Mouse (Mus musculus) adrenal gland, postnatal 25 days (tissue): ENCODE results near the gene 1700014D04Rik. TPM values are rescaled to one million over a fixed set of nuclear protein-coding genes. Genes with fewer than 3 reads are reported as not detected.
"Not testable (repeated sequence)": the region's sequence is repeated elsewhere in the genome, so short reads cannot be mapped to it uniquely, and the experiment has no call there.

Source experiments
- DNase-seq: peaks from one replicate; pipeline ENCODE4 v3.0.0; 2021; ENCODE audit warnings: mixed read lengths
- total RNA-seq: library from RNA; stranded (reverse); gene quantifications from 2 replicates; pipeline ENCODE4 v1.2.3, GENCODE M21; 2021

The 1700014D04Rik gene
- total RNA-seq, 1 experiment from 2014 or later: not detected

DNA sequence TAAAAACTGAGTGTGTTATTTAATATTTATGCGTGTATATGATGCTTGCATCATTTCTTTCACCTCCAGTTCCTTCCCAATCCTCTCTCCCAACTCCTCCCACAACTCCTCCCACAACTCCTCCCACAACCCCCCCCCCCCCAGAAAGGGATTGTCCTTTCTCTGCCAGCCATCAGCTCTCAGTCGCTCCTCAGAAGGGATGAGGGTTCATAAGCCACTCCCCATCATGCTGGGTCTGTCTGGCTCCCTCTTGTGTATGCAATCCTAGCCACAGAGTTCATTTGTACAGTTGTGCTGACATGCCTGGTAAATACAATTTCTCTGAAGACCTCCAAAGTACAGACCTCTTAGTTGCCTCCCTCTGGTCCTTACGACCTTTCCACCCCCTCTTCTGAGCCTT lies 11.4 kb downstream of the 1700014D04Rik start:
- no peak for DNase-seq

DNA sequence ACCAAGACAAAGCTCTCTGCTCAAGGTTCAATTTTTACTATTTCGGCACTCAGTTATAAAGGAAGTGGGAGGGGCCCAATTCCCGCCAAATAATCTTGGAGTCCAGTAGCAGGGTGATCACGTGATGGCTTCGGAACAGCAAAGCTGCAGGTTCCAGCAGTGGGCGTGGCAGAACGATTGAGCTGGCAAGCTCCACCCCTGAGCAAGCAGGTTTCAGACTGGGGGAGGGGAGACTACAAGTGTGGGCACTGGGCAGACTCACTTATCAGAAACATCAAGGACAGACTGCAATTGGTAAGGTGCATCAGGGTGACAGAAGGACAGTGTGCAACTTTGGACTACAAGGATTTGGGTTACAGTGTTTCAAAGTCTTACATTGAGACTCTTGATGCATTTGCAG lies 12.2 kb downstream of the 1700014D04Rik start:
- DNase-seq: not testable (repeated sequence)

DNA sequence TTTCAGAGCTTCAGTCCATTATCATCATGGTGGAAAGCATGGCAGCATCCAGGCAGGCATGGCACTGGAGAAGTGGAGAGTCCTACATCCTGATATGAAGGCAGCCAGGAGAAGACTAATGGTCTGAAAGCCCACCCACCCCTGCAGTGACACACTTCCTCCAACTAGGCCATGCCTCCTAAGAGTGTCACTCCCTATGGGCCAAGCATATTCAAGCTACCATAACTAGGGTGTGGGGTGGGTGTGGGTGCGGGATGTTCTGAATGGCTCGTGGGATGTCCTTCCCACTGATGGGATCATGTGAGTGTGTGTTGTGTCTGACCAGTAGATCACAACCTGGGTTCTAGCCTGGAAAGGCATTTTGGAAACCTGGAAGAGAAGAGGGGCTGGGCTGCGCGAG lies 12.6 kb downstream of the 1700014D04Rik start:
- no peak for DNase-seq

DNA sequence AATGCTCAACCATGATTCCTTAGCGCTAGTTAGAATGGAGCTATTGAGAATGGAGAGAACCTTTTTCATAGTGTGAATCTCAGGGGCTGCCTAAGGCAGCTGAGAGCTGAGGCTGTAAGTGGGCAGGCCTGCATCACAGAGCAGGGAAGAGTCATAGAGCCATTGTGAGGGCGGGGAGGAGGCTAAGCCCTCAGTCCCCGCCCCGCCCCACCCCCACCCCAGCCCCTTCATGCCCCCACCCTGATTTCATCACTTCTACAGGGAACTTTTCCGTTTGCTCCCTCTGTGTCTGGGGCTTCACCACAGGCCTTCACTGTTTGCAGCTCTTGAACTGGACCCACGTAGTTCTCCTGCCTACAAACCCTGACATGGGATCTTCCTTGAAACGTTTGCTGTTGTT lies 14.9 kb downstream of the 1700014D04Rik start, which contains the start of gene Spata31d1d:
Spata31d1d (minus strand) TSS at position 101 of the 400 bp plus-strand sequence.
- DNase-seq: no peak

DNA sequence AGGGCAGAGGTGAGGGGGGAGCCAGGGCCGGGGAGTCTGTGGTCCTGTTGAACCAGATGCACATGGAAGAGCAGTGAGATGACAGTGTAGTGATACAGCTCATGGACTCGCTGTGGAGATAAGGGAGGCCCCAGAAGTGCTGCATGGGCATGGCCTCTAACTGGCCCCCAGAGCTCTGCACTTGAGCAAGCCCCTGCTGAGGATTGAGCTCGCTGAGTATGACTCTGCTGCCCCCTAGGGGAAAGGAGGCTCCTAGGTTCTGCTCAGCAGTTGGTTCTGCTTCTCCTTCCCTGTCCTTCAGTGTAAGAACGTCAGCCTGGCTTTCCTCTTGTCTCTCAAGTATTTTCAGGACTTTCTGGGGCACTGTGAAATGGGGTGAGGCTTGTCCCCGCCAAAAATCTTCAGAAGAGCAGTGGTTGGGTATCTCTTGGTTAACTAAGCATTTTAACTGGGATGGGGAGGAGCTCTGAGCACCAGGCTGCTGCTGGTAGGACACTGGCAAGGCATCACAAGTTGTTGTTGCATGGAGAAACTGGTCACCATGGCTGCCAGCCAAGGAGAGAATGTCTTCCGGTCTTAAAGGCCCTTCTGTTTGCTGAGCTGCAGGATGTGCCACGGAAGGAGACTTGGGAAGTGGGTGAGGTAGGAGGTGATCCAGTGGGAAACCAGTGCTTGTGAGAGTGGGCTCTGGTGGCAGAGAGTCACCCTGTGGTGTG lies 18.0 kb downstream of the 1700014D04Rik start:
- peak; percentile 72 for DNase-seq

DNA sequence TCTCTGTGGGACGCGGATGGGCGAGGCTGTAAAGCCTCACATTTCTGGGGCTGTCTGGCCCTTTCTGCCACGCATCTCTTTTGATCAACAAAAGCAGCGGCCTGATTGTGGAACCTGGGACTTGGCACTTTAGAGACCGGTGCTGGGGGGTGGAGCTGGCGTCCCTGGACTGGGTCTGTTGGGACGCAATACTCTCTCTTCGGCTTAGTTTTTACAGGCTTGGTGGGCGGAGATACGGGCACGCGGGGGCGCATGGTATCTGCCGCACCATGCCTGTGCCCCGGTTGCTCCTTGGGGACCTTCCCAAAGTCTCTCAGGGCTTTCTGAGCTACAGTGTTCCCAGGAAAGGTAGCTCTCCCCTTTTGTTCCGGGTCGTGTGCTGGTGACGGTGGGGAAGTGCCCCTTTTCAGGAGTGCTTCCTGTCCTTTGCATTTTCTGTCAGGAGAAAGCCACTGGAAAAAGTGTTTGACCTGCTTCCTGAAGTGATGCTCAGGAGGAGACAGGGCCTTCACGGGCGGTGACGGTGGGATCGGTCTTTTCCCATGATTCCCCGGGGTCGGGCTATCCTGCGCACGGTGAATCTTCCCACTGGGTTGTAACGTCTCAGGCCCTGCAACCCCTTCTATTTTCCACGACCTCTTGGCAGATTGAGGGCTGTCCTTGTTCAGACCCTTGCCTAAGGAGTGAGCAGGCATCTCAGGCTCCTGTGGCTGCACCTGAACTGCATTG lies 20.2 kb downstream of the 1700014D04Rik start:
- DNase-seq: no peak

DNA sequence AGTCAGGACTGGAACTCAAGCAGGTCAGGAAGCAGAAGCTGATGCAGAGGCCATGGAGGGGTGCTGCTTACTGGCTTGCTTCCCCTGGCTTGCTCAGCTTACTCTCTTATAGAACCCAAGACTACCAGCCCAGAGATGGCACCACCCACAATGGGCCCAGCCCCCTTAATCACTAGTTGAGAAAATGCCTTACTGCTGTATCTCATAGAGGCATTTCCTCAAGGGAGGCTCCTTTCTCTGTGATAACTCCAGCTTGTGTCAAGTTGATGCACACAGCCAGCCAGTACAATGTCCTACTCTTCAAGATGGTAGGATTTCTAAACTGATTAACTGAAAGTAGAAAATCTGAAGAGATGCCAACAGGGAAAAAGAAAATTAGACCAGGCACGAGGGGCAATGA lies 24.5 kb downstream of the 1700014D04Rik start:
- not testable (repeated sequence) for DNase-seq

DNA sequence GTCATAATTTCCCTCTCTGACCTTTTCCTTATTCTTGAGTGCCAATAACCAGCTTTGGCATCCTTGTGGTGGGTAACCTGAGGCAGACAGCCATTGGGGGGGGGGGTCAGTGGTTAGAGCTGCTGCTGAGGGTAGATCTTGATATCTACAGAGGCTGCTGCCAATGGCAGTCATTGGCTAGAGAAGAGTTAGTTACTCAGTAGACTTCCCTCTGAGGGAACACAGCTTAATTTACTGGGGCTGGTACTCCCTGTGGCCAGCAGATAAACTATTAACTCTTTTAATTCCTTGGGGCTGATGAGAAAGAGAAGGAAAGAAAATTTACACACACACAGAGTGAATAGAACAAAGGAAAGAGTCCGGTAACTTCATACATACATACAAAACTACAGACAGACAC lies 27.1 kb downstream of the 1700014D04Rik start:
- DNase-seq: no peak

DNA sequence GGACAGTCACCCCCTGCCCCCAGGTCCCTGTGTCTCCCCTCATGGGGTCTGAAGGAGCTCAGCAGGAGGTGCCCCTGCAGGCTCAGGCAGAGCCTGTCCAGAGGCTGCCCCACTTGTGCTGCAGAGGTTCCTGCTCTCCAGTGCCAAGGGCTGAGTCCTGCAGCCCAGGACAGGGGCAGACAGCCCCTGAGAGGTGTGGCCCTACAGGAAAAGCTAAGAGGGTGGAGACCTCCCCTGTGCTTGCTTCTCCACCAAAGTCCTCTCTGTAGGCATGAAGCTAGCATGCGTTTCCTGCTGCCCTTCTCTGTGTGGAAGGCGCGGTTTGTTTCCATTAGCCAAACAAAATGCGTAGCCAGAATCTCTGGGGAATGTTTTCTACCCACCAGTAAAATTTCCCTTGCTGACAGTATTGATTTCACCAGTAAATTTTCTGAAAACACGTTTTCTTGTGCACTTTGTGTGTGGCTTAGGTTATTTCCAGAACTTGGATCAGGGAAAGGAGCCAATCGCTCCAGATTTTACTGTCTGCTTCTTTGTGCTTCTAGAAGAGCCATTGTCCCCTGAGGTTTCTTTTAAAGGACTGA lies 27.6 kb downstream of the 1700014D04Rik start:
- not testable (repeated sequence) for DNase-seq

DNA sequence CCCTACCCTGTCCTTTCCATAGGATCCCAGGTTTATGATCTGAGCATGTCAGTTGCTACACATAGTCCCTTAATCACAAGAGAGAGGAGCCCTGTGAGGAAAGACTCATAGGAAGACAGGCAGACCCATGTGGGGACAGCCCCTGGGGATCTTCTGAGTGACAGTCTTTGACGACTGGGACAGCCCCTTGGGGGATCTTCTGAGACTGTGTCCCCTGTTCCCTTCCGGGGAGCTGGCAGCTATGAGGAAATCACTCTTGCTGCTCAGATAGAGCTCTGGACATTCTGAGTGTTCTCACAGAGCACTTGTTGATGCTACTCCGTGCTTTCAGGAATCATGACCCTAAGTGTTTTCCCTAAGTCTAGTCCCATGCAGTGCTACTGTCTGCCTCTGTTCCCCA lies 32.8 kb downstream of the 1700014D04Rik start:
- DNase-seq: no peak

DNA sequence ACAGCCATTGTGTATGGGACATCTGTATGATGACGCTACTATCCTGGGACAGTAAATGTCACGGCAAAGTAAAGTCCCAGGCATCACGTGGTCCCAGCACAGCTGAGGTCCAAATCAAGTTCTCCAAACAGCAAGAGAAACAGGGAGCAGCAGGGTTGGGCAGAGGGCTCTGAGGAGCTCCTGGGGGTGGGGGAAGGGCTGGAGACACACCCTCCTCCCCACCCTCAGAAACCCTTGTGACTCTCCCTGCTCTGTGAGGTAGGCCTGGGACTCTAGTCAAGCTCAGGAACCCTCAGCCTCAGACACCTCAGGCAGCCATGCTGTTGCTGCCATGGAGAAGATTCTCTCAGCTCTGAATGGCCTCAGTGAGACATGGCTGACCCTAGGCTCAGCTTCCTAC lies 34.6 kb downstream of the 1700014D04Rik start, which contains the start of gene Spata31d1b:
Spata31d1b (plus strand) TSS at position 301 of the 400 bp plus-strand sequence.
- DNase-seq: not testable (repeated sequence)

DNA sequence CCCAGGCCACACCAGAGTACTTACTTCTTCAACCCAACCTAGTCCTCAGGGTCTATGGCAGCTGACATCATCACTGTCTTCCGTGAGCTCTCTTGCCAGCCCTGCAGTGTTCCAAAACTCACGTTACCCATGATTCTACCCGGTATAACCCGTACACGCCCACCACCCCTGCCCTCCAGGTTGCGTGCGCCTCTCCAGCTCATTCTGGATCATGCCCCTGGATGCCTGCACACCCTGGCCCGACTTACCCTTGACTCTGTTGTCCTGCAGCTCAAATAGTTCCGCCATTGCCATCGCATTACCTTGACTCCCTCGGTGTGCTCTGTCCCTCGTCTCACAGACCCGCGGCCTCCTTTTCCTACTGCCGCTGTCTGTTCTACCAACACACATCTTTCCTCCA lies 36.3 kb downstream of the 1700014D04Rik start, which contains the start of gene Spata31d1a:
Spata31d1a (minus strand) TSS at position 101 of the 400 bp plus-strand sequence.
- DNase-seq: no peak

DNA sequence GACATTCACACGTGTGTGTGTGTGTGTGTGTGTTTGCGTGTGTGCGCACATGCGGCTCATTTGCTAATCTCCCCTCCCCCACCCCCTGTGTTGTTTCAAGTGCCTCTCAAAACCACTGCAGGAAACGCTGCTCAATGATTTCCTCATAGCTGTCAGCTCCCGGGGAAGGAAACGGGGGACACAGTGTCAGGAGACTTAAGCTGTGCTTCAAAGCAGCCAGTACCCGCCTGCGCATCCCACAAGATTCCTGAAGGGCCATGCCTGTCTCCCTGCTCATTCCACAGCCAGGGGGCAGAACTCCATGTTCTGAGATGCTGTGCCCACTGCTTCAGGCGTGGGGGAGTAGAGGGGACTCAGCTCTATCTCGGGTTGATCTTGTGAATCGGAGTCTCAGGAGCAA lies 42.0 kb downstream of the 1700014D04Rik start:
- DNase-seq: no peak

DNA sequence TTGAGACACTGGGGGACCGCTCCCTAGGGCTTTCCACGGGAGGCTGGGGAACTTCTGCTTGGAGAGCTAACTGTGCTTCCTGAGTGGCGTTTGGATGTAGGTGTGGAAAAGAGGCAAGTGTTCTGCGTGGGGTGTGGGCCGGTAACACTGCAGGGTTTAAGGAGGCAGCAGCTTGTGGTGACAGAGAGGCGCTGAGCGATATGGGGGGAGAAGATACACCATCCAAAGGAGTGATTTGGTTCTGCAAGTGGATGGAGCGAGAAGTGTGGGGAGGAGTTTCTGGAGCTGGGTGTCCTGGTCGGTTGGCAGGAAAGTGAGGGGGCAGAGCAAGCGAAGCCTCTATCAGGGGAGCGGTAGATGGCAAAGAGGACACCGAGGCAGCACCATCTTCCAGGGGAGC lies 43.0 kb downstream of the 1700014D04Rik start:
- no peak for DNase-seq

DNA sequence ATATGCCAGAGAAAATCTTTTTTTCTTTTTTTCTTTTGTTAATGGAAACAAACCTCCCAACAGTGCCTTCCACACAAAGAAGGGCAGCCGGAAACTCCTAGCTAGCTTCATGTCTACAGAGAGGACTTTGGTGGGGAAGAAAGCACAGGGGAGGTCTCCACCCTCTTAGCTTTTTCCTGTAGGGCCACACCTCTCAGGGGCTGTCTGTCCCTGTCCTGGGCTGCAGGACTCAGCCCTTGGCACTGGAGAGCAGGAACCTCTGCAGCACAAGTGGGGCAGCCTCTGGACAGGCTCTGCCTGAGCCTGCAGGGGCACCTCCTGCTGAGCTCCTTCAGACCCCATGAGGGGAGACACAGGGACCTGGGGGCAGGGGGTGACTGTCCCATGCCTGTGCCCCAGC lies 46.4 kb downstream of the 1700014D04Rik start:
- DNase-seq: not testable (repeated sequence)

DNA sequence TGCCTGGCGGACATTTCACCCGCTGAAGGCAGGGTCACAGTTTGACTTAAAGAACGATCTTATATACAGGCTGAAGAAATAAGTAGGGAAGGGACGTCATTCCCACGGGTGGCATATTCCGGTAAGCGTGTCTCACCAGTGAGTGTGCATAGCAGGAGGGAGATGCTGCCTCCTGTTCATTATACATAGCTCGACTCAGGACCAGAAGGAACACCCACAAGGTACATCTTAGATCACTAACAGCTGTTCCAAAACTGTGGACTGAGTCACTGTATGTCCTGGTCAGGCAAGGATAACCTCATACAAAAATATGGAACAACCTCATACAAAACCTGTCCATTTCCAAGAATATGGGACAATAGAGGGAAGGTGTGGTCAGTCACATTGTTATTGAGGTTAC lies 47.4 kb downstream of the 1700014D04Rik start:
- no peak for DNase-seq

DNA sequence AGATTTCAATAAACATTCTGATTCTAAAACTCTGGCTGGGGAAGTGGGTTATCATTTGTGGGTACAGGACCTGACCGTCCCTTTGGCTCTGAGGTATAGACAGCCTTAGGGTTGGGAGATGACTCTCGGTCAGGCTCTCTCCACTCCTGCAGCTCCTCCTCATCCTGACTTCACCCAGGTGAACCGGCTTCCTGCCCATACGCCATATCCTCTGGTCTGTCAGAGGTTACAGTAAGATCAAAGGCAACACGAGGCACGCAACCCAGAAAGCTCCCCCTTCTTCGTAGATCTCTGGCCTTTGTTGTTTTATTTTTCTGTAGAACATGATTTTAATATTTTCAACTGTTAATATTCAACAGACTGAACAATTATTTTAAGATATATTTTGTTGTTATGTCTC lies 50.8 kb downstream of the 1700014D04Rik start:
- no peak for DNase-seq

DNA sequence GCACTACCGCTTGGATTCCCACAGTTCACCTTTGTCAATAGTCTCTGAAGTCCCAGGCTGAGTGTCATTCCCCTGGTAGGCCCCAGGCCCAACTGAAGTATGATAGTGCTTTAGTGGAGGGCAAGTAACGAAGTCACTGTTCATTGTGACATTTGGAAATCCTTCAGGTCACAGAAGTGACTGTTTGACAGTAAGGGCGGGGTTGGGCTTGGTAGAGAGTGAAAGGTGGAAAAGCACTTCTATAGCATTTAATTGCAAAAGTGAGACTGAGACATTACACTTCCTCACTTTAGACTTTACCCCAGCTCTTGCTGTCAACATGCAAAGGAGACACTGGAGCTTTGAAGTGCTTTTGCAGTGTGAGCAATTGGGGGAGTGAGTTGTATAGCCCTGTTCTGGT lies 52.5 kb downstream of the 1700014D04Rik start, which contains the start of gene 4921517D22Rik:
4921517D22Rik (minus strand) TSS at position 101 of the 400 bp plus-strand sequence.
- DNase-seq: no peak

DNA sequence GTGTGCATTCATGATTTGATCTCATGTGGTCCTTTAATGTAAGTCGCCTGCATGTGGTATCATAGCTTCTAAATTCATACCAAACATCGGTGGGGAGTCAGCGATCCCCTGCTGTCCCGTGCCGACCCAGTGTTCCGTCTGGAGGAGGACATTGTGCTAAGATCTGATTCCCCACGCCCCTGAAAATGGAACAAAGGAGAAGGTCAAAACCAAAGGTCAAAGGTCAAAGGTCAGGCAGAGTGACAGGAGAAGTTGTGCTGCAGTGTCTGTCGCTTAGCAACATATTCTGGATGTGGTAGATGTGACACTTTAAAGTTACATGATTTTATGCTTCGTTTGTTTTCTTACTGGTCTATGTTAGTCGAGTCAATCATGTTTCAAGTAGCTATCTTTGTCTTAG lies 55.1 kb downstream of the 1700014D04Rik start:
- DNase-seq: no peak
